Mouse (Mus musculus) small intestine, adult 2 months (tissue): ENCODE measurements around the gene Lgals7.

Source experiments
- CTCF ChIP-seq: fragments of 200-500 bp; IDR thresholded peaks from 2 replicates; pipeline ENCODE4 v1.5.1; 2012; ENCODE audit warnings: low read depth, mild to moderate bottlenecking, control low read depth, inconsistent platforms, low read length, moderate library complexity, mixed read lengths; ENCODE audit not compliant: insufficient replicate concordance, insufficient read length; ENCODE audit errors: extremely low read depth
- POLR2A ChIP-seq: fragments of 200-500 bp; IDR thresholded peaks from 2 replicates; pipeline ENCODE4 v1.6.1; 2012; ENCODE audit warnings: low read depth, mild to moderate bottlenecking, control low read depth, inconsistent platforms, low read length, moderate library complexity

GRCm38 (mm10) chr7:28879606-28880005, 16.0 kb downstream of the Lgals7 start:
- TF ChIP-seq POLR2A (no peak), CTCF (no peak)
